Mouse (Mus musculus): Measurements from ENCODE around the gene Pde4d.

Gene Pde4d

GRCm38 (mm10) chr13:109539371-109539770 is 1089.6 kb downstream of the Pde4d start:
- DNase-seq, result no peak

GRCm38 (mm10) chr13:109544646-109545045 is 1094.9 kb downstream of the Pde4d start:
- no peak for DNase-seq

- peak; percentile 72 for DNase-seq
These were observed 1096.6 kb downstream of the Pde4d start for GRCm38 (mm10) chr13:109546337-109546736.

GRCm38 (mm10) chr13:109547006-109547587 is 1097.3 kb downstream of the Pde4d start:
- DNase-seq, result peak; percentile 44

- DNase-seq, result peak; percentile 90
These were observed 1098.0 kb downstream of the Pde4d start for GRCm38 (mm10) chr13:109547700-109548099.

- peak; percentile 50 for DNase-seq
These were observed 1098.5 kb downstream of the Pde4d start for GRCm38 (mm10) chr13:109548263-109548662.

GRCm38 (mm10) chr13:109548771-109549555 is 1099.2 kb downstream of the Pde4d start:
- DNase-seq, result no peak

GRCm38 (mm10) chr13:109551836-109552235 is 1102.1 kb downstream of the Pde4d start:
- peak; percentile 95 for DNase-seq

- peak; percentile 93 for DNase-seq
These were observed 1105.8 kb downstream of the Pde4d start for GRCm38 (mm10) chr13:109555513-109555912.

GRCm38 (mm10) chr13:109556853-109557252 is 1107.1 kb downstream of the Pde4d start:
- DNase-seq, result no peak

GRCm38 (mm10) chr13:109558341-109559257 is 1108.9 kb downstream of the Pde4d start:
- DNase-seq, result peak; percentile 75

GRCm38 (mm10) chr13:109560261-109560660 is 1110.5 kb downstream of the Pde4d start:
- no peak for DNase-seq

GRCm38 (mm10) chr13:109568638-109569468 is 1119.1 kb downstream of the Pde4d start:
- no peak for DNase-seq

- DNase-seq, result no peak
These were observed 1119.7 kb downstream of the Pde4d start for GRCm38 (mm10) chr13:109569491-109569890.

GRCm38 (mm10) chr13:109576725-109577124 is 1127.0 kb downstream of the Pde4d start:
- DNase-seq, result no peak

GRCm38 (mm10) chr13:109577454-109577853 is 1127.7 kb downstream of the Pde4d start:
- peak; percentile 53 for DNase-seq

- peak; percentile 92 for DNase-seq
These were observed 1128.2 kb downstream of the Pde4d start for GRCm38 (mm10) chr13:109577901-109578300.

- peak; percentile 84 for DNase-seq
These were observed 1131.7 kb downstream of the Pde4d start for GRCm38 (mm10) chr13:109581284-109582070.

GRCm38 (mm10) chr13:109590048-109590447 is 1140.3 kb downstream of the Pde4d start:
- no peak for DNase-seq

- DNase-seq, result no peak
These were observed 1142.5 kb downstream of the Pde4d start for GRCm38 (mm10) chr13:109592192-109592797.

GRCm38 (mm10) chr13:109599711-109600110 is 1150.0 kb downstream of the Pde4d start:
- peak; percentile 87 for DNase-seq
